Comparison of ENCODE assay signal across 8 mouse cellular contexts in genomic region chr4:117120445-117121414, GRCm38 (mm10). TPM values are rescaled to one million over a fixed set of nuclear protein-coding genes. Genes with fewer than 3 reads are reported as not detected.
A peak's percentile ranks its signal among the peaks of the same experiment; 100 is the strongest.
DNase-seq lines count a peak whose midpoint lies in the region; ATAC-seq and TF ChIP-seq lines count a peak whose summit lies in the region.

No protein-coding gene starts in this region.

- peak; percentile 99 for DNase-seq in MEL-GATA-1-ER (ENCODE audit: extremely low read depth, low read depth)
- DNase-seq in cerebellum, adult 8-10 months = peak; percentile 87
- peak; percentile 95 for DNase-seq in forelimb bud, embryonic 11.5 days (ENCODE audit: low read depth, low spot score)
- DNase-seq in hindbrain, embryonic 10.5 days (ENCODE audit: low spot score) = peak; percentile 95
- peak; percentile 98 for DNase-seq in layer of hippocampus, adult 9-11 months
- DNase-seq in lung, postnatal 0 days (ENCODE audit: low spot score) = peak; percentile 99
- DNase-seq in ovary, postnatal 14 days (ENCODE audit: low spot score) = peak; percentile 84
- DNase-seq in thymus, postnatal 14 days = peak; percentile 92

- H3K4me1 ChIP-seq in hindbrain, embryonic 10.5 days (replicated peaks) = peaks cover 36% of the 10 kb centered on the region
- H3K4me1 ChIP-seq in lung, postnatal 0 days (ENCODE audit: insufficient read depth, low read depth, low read length) = peaks cover 13% of the 10 kb centered on the region

- no peaks in the 10 kb centered on the region for H3K27me3 ChIP-seq in hindbrain, embryonic 10.5 days (ENCODE audit: insufficient read depth, poor library complexity, severe bottlenecking)
- H3K27me3 ChIP-seq in lung, postnatal 0 days (replicated peaks; ENCODE audit: insufficient read depth, low read length) = no peaks in the 10 kb centered on the region

- peak; percentile 97 for TF ChIP-seq CTCF in lung, postnatal 0 days (IDR thresholded peaks at IDR 0.05)

- no peaks in the 10 kb centered on the region for H3K36me3 ChIP-seq in hindbrain, embryonic 10.5 days
- H3K36me3 ChIP-seq in lung, postnatal 0 days (ENCODE audit: insufficient read depth, low read length) = no peaks in the 10 kb centered on the region

- no peaks in the 10 kb centered on the region for H3K9me3 ChIP-seq in hindbrain, embryonic 10.5 days
- H3K9me3 ChIP-seq in lung, postnatal 0 days (ENCODE audit: low read length) = no peaks in the 10 kb centered on the region

- H3K27ac ChIP-seq in hindbrain, embryonic 10.5 days = peak overlapping the region; percentile 95
- H3K27ac ChIP-seq in lung, postnatal 0 days (ENCODE audit: low read length) = peak overlapping the region; percentile 92

- peak; percentile 95 for TF ChIP-seq EP300 in lung, postnatal 0 days (IDR thresholded peaks at IDR 0.05)

- H3K4me3 ChIP-seq in hindbrain, embryonic 10.5 days = peak overlapping the region; percentile 80
- H3K4me3 ChIP-seq in lung, postnatal 0 days (ENCODE audit: low read depth, low read length) = peak overlapping the region; percentile 66

- H3K4me2 ChIP-seq in lung, postnatal 0 days (replicated peaks; ENCODE audit: low read depth, low read length) = peak overlapping the region; percentile 99

- WGBS in hindbrain, embryonic 10.5 days = under 1% methylated on average over 69 of the region's 69 CpGs
- under 1% methylated on average over 69 of the region's 69 CpGs for WGBS in lung, postnatal 0 days

- ATAC-seq in lung, postnatal 0 days = peak; percentile 96

- peak overlapping the region; percentile 48 for H3K9ac ChIP-seq in lung, postnatal 0 days (replicated peaks; ENCODE audit: low read depth)

RNA-seq across cellular contexts. Expression of gene Btbd19, which starts 4.8 kb away (rescaled TPM):
- 4.4 and 4.8 TPM in 2 replicates for polyA plus RNA-seq in hindbrain, embryonic 10.5 days (2016; fragmentation: Nextera tagmentation; extraction: Ambion mirVana)
- 3.8 and 4.3 TPM in 2 replicates for polyA plus RNA-seq in lung, postnatal 0 days (2015; fragmentation: Nextera tagmentation; extraction: Ambion mirVana)

RNA-seq across cellular contexts. Expression of gene Tctex1d4, which starts 5.9 kb away (rescaled TPM):
- 0.71 TPM in 1 of 2 replicates, not detected in the other for polyA plus RNA-seq in hindbrain, embryonic 10.5 days (2016; fragmentation: Nextera tagmentation; extraction: Ambion mirVana)
- polyA plus RNA-seq in lung, postnatal 0 days (2015; fragmentation: Nextera tagmentation; extraction: Ambion mirVana) = 26.1 and 27.2 TPM in 2 replicates

RNA-seq across cellular contexts. Expression of gene Plk3, which starts 13.0 kb away (rescaled TPM):
- 41.8 and 58.6 TPM in 2 replicates for polyA plus RNA-seq in hindbrain, embryonic 10.5 days (2016; fragmentation: Nextera tagmentation; extraction: Ambion mirVana)
- polyA plus RNA-seq in lung, postnatal 0 days (2015; fragmentation: Nextera tagmentation; extraction: Ambion mirVana) = 4.0 and 5.0 TPM in 2 replicates

RNA-seq across cellular contexts. Expression of gene Ptch2, which starts 24.9 kb away (rescaled TPM):
- 5.8 and 6.9 TPM in 2 replicates for polyA plus RNA-seq in hindbrain, embryonic 10.5 days (2016; fragmentation: Nextera tagmentation; extraction: Ambion mirVana)
- 3.6 and 4.0 TPM in 2 replicates for polyA plus RNA-seq in lung, postnatal 0 days (2015; fragmentation: Nextera tagmentation; extraction: Ambion mirVana)

RNA-seq across cellular contexts. Expression of gene Rps8, which starts 35.3 kb away (rescaled TPM):
- 660 and 807 TPM in 2 replicates for polyA plus RNA-seq in hindbrain, embryonic 10.5 days (2016; fragmentation: Nextera tagmentation; extraction: Ambion mirVana)
- 633 and 681 TPM in 2 replicates for polyA plus RNA-seq in lung, postnatal 0 days (2015; fragmentation: Nextera tagmentation; extraction: Ambion mirVana)

Comparison
In these comparisons a context has a peak if more than half of its experiments do, and no peak if none do; other contexts are left out.
1. Peak in every context shown above with its lines: DNase-seq, ATAC-seq, H3K4me3 ChIP-seq and H3K27ac ChIP-seq.
2. RNA of gene Tctex1d4, which starts 5.9 kb away (polyA plus RNA-seq): 26.1 to 27.2 TPM in lung, postnatal 0 days; 0.71 TPM in hindbrain, embryonic 10.5 days; every median in the first group is over 10 times any median in the second.